Mouse (Mus musculus): ENCODE data around the gene 2210017I01Rik.

Gene 2210017I01Rik

DNA sequence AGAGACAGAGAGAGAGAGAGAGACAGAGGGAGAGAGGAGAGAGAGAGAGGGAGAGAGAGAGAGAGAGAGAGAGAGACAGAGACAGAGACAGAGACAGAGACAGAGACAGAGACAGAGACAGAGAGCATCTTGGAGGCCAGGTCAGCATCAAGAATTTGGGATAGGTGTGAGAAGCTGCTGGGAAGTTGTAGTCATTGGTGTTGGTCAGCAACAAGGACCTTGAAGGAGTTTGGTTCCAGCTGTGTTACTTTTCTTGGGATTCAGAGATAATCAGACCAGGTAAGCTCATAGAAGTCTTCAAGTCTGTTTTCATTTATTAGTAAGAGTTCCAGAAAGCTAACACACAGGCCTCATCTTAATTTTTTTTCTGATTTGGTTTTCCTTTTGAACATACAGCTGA, at the start of gene 2210017I01Rik:
Gene 2210017I01Rik (minus strand): TSS at position 101 of the 400 bp plus-strand sequence.
- DNase-seq (ENCODE audit: low spot score), result no peak

DNA sequence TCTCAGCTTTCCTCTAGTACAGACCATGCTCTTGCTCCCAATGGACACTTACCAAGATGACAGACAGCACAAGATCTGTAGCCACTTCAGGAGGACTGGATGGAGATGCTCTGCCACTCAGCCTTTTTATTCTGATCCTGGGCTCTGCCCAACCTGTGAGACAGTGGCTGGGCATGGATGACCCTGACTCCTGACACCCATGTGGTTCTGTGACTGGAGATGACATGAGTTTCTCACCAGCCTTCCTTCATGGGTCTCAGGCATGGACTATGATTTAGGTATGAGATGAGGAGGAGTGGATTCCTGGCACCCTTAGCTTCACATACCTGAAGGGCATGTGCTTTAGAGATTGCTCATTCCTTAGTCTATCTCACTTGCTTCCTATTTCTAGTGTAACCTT, 49.5 kb upstream of the 2210017I01Rik start, which contains the start of gene Lce1b:
Gene Lce1b (minus strand): TSS at position 101 of the 400 bp plus-strand sequence.
- DNase-seq (ENCODE audit: low spot score), result no peak

DNA sequence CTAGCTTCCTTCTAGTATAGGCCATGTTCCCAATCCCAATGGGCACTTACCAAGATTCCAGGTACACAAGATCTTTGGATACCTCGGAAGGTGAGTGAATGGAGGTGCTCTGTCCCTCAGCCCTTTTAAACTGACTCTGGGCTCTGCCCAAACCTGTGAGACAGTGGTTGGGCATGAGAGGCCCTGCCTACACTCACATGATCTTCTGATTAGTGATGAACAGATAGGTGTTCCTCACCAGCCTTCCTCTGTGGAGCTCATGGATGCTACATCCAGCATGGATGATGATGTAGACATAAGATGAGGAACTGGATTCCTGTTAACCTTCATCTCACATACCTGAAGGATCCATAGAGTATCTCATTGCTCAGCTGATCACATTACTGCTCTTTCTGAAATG, 40.9 kb upstream of the 2210017I01Rik start, which contains the start of gene Lce1a1:
Gene Lce1a1 (minus strand): TSS at position 101 of the 400 bp plus-strand sequence.
- DNase-seq (ENCODE audit: low spot score), result no peak

DNA sequence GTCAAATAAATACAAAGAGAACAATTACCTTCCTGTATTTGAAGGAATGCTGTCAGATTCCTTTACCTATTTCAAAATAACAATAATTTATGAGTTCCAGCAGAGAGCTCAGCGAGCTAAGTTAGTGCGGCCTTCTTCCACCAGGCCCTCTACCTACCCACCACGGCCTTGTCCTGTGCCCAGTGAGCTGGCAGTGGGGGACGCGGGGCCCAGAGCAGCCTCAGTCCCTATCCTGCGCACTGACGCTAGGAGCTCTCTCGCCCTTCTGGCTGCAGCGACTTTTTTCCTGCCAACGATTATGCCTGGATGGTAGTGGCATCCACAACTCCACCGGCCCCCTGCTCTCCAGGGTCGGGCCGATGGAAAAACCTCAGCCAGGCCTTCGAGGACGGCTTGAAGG, 32.6 kb upstream of the 2210017I01Rik start:
- DNase-seq (ENCODE audit: low spot score), result no peak

DNA sequence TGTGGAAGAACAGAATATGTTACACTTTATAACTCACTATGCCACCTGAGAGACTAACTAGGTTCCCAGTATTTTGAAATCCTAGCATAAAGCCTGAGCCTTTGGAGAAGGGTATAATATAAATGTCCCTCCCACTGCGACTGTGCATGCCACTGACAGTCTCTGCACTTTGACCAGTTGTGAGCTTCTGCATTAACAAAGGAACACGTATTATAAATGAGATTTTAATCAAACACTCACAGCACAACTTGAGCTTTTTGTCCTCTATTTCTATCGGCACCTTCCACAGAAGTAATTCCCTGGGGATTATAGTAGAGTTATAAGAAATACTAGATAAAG, 31.3 kb upstream of the 2210017I01Rik start:
- DNase-seq (ENCODE audit: low spot score), result no peak

DNA sequence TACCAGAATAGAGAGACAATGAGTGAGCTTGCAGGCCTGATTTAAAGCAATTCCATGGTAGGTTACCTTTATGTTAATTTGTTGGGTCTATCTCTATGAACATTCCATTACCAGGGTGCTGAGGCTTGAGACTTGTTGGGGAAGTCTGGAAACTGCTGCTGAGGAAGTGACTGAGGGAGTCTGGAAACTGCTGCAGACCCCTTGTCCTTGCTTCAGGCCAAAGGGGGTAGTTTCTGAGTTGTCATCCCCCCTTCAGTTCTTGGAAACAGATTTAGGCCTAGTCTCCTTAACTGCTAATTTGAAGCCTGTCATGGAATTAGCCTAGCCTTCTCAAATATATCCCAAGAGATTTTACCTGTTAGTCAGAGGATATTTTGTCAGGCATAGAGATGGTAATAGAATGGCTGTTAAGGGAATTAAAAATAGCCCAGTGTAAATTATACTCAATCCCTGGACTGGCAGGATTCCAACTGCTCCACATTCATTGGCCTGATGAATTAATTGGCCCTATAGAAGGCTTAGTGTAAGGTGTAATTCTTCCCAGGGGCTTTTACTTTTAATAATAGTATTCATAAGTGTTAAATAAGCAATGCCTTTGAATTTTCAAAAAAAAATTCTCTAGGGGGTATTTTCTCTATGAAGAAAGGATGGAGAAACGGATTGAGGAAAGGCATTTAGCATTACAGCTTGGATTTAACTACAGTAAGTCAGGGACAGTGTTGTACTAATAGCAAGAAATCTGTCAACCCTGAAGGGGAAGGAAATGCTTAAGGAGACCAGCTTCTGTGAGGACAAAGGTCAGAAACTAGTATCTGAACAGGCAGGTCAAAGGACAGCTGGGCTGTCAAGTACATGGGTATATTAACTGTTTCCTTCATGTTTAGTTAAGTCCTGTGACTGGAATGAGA, 30.7 kb upstream of the 2210017I01Rik start:
- no peak for DNase-seq (ENCODE audit: low spot score)

DNA sequence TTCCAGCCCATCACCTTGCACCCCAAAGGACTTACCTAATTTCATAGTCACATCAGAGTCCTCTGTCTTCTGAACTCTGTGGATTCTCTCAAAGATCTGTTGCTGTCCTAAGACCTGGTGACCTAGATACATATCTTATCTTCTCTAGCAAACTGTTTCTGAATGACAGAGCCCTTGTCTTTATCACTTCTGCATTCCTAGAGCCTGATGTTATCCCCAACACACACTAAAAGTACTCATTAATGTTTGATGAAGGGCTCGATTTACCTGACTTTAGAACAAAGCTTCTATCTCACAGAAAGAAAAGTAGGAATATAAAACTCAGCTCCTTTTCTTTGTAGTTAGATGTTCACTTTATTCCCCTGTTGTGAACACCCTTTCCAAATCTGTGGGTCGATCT, 14.3 kb upstream of the 2210017I01Rik start, which contains the start of gene Lce6a:
Gene Lce6a (minus strand): TSS at position 101 of the 400 bp plus-strand sequence.
- DNase-seq (ENCODE audit: low spot score), result no peak

DNA sequence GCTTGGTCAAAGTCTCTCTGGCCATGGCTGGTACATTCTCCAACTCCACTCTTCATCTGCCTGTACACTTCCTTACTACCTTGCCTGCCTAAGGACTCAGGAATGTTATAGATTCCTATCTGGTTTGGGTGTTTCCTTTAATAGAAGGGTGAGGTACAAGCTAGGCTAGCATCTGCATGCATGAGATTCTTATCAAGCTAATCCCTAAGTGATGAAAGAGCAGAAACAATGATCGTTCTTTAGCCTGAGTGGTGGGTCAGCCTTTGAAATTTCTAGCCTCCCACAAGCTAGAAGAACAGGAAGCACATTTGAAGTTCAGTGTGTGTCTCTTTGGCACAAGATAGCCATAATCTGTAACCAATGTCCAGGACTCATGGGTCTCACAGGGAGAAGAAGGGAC, 2.5 kb upstream of the 2210017I01Rik start:
- no peak for DNase-seq (ENCODE audit: low spot score)

DNA sequence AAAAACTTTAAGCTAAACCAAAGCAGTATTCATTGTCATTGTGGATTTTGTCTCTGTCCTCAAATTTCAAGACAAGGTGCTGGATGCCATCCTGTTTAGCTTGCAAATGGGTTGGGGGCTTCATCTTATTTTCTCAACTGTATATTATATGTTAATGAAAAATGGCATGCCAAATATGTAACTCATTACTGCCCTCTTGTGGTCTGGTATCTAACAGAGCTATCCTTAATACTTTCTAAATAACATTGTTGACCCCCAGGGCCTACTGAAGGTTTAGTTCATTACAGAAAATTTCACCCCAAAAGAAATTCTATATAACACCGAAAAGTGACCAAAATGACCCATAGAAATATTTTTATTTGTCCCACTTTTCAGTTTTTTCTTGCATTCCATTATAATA, 5.1 kb downstream of the 2210017I01Rik start:
- no peak for DNase-seq (ENCODE audit: low spot score)

DNA sequence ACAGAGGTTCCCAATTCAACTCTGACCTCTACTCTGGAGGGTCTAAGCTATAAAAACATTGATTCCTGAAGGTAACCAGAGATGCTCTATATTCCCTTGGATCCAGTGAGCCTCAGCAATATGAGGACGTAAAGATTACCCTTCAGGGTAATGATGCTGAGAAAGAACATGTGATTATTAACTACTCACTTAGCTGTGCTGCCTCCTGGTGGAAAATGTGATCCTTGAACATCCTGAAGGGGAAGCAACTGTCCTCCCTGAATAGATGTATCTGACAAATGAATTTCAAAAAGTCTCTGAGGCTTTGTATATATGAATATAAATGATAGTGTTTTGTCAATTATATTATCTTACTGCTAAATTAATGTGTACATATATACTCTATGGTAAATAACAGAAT, 6.8 kb downstream of the 2210017I01Rik start:
- DNase-seq (ENCODE audit: low spot score), result no peak

DNA sequence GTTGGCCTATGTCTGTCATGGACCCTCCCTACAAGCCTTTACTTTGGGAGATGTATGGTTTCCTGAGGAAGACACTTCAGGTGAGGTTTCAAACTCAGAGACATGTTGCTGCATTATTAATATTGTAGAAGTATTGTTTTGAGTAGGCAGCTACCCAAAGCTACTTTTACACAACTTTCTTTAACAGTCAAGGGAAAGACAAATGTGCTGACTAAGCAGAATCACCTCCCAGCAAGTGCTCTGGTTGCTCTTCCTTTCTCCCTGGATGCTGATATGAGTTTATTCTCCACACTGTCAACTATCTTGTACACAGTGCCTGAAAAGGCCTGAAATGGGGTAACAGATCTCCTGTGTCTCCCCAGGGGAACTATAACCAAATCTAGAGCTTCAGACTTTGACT, 7.3 kb downstream of the 2210017I01Rik start:
- DNase-seq (ENCODE audit: low spot score), result no peak

DNA sequence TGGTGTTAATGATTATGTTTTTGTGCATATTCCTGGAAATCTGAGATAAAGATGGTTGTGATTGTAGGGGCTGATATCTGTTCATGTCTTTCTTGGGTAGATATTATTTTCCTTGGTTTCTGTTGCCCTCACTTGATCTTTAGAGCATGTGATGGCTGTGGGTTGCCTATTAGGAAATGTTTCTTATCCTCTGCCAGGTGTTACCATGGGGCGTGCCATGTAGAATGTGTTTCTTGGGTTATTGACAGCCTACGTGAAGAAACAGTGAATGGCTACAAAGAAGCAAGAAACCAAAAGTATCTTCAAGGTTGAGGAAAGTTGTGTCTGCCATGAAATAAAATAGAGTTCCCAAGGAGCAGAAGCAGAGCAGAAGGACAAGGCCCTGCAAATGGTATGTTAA, 8.9 kb downstream of the 2210017I01Rik start:
- DNase-seq (ENCODE audit: low spot score), result no peak

DNA sequence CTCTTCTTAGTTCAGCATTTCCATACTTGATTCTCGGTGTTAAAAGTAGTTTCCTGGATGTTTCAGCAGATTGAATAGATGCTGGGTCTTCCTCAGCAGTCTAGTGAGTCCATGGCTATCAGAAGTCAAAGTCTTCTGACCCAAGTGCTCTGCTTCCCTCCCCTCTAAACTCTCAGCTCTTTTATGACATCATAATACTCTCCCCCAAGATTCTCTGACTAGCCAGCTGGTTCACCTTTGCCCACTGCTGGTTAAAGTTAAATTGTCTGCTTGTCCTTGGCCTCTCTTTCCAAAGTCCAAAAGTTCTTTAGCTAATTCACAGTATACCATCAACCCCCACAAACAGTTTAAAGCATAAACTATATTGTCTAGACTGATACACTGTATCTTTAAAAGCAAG, 18.4 kb downstream of the 2210017I01Rik start, which contains the start of gene Smcp:
Gene Smcp (minus strand): TSS at position 140 of the 400 bp plus-strand sequence.
- DNase-seq (ENCODE audit: low spot score), result no peak

DNA sequence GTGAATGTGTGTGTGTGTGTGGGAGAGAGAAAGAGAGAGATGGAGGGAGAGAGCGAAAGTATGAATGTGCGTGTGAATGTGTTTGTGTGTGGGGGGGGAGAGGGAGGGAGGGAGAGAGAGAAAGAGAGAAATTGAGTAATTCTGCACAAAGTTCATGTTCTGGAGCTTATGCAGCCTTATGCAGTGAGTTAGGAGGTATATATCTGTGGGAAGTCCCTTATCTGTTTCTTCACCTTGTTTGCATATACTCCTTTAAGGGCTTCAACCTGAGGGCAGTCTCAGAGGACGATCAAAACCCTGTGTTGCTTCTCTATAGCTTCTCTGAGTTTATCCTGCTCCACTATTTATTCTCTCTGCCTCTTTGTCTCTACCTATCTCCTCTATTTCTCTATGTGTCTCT, 20.1 kb downstream of the 2210017I01Rik start:
- no peak for DNase-seq (ENCODE audit: low spot score)

DNA sequence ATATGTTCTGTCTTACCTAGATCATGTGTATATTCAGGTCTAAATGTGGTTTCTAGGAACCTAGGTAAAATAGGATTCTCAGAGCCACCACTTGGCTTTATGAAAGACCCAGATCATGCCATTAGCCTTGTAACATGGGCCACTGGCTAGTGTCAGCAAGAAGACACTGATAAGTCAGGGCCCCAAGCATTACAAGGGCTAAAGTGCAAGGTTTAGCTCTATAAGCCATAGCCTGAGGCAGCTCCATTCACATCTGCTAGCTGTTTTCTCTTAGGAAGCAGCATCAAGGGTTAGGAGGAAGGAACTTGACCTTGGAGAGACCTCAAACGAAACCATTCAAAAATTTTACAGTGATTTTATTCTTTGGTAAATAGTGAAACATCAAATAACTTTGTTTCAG, 22.2 kb downstream of the 2210017I01Rik start:
- DNase-seq (ENCODE audit: low spot score), result no peak

DNA sequence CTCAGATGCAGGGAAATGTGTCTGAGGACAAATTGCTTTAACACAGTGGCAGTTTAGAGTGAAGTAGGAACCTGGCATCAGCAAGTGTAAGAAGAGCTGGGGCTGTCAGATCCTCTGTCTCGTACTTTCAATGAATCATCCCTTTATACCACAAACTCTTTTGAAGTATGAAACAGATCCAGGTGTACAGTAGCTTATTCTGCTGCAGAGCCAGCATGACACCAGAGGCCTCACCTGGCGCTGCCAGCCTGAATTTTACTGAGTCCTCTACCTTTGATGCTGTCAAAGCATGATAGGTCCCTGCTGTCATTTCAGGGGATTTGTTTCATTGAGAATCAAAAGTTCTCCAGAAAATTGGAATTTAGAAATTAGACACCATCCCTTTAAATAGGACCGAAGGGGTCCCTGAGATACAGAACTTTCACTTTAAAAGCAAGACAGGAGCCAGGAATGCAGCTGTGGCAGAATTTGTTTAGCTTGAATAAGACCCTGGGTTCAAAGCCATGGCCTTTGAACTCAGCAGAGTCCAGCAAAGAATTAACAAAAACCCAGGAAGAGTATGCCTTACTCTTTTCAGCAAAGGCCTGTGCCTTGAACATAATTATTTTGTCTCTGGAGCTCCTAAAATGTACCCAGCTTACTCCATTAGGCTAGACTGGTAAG, 24.0 kb downstream of the 2210017I01Rik start:
- DNase-seq (ENCODE audit: low spot score), result no peak

DNA sequence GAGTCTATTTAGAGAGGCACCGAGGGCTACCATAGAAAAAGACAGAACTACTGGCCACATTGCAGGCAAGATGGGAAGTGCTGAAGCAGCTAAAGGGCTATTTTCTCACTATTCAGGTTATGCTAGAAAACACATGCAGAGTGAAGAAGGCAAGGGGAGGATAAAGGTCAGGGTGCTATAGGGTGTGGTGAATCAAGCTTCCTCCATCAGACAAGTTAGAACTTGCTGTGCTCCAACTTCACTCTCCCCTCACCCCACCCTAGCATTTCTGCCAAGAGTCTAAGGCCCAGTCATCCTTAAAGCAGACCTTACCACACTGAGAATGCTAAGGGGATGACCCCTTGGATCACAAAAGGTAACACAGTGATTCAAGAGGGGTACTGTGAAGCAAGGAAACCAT, 27.8 kb downstream of the 2210017I01Rik start:
- DNase-seq (ENCODE audit: low spot score), result no peak

DNA sequence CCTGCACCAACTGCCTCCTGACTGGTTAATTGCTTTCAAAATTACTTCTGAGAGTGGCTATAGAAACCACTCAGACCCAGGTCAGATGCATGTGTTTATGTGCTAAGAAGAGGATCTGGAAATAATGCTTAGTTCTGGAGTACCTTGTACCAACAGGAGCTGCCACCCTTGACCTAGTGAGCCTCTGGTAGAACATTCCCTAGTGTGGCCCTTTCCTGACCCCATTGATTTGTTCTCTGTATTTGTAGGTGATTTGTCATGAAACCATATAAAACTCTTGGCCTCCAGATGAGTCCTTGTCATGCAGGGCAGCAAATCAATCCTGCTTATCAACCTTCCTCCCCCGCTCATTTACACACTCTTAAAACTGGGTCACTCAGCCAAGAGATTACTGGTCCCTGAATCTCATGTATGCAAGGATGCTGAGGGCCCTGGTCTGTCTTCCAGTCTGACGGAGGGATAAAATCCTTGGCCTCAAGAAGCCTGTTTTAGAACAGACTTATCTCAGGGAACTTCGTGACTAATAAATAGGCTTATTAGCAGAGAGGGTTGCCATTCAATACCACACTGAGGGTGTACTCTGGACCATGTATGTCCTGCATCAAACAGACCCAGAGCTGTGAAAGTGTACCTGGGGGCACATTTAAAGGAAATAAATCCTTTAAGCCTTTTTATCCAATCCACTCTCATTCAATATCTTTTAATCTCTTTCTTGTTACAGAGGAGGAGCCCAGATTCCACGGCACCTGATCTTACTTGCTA, 28.5 kb downstream of the 2210017I01Rik start:
- no peak for DNase-seq (ENCODE audit: low spot score)

DNA sequence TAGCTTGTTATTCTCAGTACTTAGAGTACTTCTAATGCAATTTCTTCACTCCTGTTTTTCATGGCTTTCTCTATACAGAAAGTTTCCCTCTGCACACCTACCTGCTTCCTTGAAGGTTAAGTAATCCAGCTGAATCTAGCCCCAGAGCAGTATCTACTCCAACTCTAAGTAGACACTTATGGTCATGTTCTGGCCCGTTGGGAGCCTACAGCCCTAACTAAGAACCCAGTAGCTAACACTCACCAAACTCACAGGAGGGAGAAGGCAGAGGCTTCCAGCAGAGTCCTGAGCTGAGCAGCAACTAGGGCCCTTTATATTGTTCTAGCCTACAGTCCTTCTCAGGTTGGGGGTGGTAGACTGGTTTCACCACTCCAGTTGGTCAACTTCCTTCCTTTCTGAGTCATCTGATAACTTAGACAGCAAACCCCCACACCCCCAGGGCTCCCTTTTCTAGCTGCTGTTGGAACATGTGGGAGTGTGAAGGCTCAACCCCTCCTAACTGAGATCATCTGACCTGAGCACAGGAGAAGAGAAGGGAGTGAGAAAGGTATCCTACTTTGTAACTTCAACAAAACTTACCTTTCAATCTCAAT, 33.7 kb downstream of the 2210017I01Rik start, which contains the start of gene Ivl:
Gene Ivl (minus strand): TSS at position 287 of the 593 bp plus-strand sequence.
- DNase-seq (ENCODE audit: low spot score), result no peak

DNA sequence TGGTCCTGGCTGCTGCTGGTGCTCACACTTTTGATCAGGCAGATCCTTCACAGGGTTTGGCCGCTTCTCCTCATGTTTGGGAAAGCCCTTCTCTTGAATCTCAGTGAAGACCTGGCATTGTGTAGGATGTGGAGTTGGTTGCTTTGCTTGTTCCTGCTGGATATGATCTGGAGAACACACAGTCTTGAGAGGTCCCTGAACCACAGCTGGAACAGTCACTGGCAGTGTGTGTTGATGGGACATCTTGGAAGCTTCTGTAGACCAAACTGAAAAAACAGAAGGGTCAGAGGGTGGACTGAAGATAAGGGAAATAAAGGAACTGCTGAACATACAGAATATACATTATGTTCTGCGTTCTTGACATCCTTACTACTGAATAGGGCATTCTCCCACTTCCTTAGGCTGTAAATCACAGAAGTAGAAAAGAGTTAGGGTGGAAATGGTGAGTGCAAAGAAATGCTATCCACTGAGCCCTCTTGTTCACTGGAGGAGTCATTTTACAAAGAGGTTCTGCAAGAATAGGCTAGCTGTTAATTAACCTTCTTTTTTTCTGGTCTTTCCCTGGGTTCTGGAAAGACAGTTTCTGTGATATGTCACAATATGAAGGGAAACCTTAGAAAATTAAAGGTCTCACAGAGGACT, 34.7 kb downstream of the 2210017I01Rik start:
- DNase-seq (ENCODE audit: low spot score), result no peak

DNA sequence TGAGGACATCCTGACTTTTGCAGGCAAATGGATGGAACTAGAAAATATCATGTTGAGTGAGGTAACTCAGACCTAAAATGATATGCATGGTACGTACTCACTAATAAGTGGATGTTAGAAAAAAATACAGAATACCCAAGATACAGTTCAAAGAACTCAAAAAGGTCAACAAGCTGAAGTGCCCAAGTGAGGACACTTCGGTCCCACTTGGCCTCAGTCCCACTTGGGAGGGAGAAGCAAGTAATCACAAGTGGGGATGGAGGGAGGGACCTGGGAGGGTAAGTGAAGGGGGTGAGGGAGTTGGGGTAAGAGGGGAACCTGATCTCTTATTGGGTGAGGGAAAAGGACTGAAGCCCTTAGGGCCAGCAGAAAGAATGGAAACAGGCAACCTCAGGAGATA, 38.5 kb downstream of the 2210017I01Rik start:
- DNase-seq (ENCODE audit: low spot score), result no peak

All from layer of hippocampus, adult 11-12 months (tissue).